Mouse (Mus musculus) left cerebral cortex, postnatal 25 days (tissue): ENCODE data around the gene Slc25a48. TPM values are rescaled to one million over a fixed set of nuclear protein-coding genes. Genes with fewer than 3 reads are reported as not detected.
A peak's percentile ranks its signal among the peaks of the same experiment; 100 is the strongest.

ENCODE experiments used
- DNase-seq, 2 experiments: peaks; one replicate each; pipeline ENCODE4 v3.0.0; 2022; ENCODE audit warnings: low spot score in 2 of 2, mixed read lengths in 1 of 2
- intact Hi-C: fragments of 180-260 bp; cut with DNase I; formaldehyde crosslinking; loops from one replicate; pipeline ENCODE4 v1.15.1; 2025
- total RNA-seq, 2 experiments: library from RNA; stranded (reverse); gene quantifications; 2 replicates each; pipeline ENCODE4 v1.2.3; 2021

Gene Slc25a48
- total RNA-seq, 2 experiments from 2014 or later, result 0.14 TPM; not detected in 1

DNA sequence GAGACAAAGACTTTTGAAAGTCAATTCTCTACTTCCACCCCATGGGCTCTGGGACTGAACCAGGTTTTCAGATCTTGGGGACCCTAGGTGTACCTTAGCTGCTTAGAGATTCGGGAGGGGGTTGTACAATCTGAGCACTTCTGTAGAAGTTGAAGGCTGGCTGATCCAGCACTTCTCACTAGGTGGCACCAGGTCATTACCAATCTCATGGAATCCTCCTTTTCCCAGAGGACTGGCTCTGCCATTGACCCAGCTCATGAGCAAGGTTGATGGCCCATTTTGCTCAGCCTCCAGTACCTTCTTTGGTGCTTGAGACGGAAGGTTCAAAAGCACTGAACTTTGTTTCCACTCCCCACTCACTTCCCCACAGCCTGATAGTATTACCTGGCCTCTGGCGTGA is 62.0 kb downstream of the Slc25a48 start:
- no peak for DNase-seq

DNA sequence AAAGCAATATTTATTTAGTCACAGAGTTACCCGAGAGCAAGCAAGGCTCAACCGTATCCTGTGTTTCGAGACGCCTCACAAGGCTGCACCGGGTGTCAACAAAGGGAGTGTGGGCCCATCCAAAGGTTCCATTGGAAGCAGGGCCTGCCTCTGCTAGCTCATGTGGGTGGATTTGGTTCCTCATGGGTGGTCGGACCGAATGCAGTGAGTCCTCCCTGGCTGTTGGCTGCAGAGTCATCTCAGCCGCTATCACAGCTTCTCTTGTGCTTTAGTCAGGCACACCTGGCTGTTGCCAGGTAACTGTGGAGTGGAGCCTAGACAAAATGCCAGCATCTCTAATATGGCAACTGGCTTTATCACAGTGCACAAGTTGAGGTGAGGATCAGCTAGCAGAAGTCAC is 62.5 kb downstream of the Slc25a48 start:
- intact Hi-C loops, result no loop called here

More for the DNA sequence above, 62.0 kb downstream of the Slc25a48 start:
- intact Hi-C loops, result no loop called here

DNA sequence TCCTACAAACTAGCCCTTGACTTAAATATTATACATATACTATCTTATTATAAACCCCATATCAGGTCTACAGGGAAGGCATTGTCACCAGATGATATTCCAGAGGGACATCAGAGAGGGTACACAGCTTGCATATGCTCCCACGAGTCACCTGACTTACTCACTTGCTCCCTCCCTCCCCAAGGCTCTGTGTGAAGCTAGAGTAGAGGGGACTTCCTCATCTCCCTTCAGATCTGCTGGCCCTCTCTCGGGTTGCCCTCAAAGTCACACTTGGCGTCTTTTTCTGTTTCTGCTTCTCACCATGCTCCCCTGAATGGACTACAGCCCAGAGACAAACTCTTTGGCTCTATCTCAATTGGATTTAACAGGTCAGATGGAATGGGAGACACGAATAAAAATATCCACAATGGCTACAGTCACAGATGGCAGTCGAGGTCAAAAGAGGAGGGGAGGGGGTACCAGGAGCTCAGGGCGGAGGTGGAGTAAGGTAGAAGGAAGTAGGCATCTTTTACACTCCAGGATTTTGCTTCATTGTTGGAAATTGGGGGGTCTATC is 63.8 kb downstream of the Slc25a48 start:
- no peak for DNase-seq
- intact Hi-C loops, result no loop called here

More for the DNA sequence above, 62.5 kb downstream of the Slc25a48 start:
- DNase-seq, result no peak

DNA sequence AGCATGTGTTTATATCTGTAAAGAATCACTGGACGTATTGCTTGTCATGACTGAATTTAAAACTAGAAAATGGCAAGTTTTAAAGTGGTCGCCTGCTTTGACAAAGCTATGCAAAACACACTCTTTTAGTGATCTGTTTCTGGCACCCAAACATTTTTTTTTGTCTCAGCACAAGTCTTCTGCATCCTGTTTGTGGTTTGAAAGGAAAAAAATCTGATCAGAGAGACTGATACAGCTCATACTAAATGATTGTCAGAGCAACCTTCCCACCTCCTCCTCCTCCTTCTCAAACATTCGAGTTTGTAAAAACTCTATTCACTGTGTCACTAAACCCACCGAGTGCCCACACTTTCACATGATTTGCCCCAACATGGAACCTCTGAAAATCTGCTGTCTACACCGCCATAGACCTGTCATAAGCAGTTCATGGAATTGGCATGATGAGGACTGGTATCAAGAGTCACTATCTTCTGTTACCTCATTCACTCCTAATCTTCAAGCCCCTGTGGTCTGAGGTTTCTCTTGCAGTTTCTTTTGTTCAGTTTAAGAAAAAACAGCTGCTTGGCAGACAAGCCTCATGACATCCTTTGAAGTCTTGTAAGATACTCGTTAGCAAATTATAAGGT is 68.8 kb downstream of the Slc25a48 start:
- intact Hi-C loops, result no loop called here
- DNase-seq, result no peak

DNA sequence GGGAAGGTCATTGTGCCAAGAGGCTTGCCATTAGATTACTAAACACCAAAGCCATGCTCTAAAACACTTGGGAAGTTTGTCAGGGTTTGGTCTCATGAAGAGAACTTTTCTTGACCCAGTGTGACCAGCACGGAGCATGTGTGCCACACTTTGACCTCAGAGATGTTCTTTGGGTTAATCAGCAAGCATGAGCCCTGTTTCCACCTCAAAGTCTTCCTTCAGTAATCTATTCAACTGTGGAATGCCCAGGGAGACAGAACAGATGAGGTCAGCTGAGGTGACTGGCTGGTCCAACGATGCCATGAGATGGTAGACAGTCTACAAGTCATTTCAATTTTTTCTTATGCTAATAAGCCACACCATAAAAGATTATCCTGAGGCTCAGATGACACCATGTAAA is 71.6 kb downstream of the Slc25a48 start:
- DNase-seq, result no peak
- intact Hi-C loops, result no loop called here

DNA sequence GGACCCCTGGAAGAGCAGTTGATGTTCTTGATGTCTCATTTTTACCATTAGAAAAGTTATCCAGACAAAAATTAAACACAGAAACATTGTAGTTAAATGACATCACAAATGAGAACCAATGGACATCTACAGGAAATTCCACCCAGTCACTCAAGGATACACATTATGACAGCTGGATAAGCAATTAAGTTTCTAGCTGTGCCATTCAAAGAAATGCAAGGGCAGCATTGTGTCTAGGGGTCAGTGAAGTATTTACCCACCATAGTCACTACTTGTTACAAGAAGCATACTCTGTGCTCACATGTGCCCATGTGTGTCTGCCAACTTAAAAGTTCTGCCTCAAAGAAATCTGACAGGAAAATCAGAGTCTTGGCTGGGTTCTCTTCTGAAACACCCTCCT is 75.4 kb downstream of the Slc25a48 start:
- intact Hi-C loops, result no loop called here
- DNase-seq, result no peak

DNA sequence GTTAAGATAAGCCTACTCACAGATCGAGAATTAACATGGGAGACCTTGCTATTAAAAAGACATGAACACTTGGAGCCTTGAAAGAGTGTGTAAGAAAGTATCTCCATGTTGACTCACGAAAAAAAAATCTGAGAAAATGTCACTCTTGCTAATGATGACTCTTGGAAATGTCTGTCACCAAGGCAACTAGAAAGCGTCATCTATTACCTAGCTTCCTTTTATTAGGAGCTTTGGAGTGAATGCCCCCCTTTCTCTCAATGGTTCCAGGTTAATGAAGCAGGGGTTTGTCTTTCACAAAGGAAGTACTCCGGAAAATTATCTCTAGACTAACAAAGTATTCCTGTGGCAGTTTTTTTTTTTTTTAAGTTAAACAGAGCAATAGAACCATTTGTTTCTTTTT is 78.2 kb downstream of the Slc25a48 start:
- intact Hi-C loops, result no loop called here
- DNase-seq, result no peak

DNA sequence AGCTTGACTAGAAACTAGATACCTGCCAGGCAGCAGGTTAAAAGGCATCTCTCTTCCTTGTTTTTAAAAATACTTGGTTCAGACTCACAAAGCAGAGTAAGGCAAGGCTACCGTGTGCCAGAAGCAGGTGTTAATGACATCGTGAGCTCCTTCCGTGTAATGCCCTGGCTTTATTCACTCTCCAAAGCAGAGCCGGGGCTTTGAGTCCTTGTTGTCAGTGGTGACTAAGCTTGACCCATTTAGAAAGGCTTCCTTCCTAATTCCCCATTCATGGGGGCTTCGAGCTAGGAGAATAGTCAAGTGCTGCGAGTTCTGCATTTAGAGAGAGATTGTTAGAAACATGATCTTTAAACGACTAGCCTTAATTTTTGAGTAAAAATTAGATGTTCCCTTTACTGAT is 78.7 kb downstream of the Slc25a48 start:
- intact Hi-C loops, result no loop called here
- no peak for DNase-seq

DNA sequence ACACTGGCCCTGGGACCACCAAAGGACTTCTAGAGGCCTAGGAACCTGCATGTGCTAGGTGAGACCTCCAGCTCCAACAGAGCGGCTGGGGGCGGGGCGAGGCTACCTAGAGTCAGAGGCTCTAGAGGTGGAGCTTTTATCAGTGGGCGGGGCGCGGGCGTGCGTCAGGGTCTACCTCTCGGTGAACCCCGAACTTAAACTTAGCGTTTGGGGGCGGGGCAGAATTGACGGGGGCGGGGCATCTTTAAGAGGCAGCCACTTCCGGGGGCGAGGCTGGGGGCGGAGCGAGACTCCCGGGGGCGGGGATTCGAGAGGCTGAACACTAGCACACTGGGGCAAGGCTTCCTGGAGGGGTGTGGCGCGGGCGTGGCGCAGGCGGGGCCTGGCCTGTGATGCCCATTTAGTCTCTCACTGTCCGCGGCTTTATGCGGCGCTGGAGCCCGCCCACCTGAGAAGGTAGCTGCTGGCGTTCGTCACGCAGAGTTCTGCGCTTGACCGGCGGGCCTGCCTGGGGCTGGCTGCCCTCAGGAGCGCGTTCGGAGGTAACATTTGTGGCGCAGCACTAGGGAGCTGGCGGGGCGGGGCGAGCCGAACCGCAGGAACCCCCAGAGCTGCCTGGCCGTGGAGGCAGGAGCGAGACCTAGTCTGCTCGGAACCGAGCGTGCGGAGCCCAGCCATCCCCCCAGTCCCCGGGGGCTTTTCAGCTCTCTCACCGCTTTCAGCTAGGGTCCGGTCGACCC is 84.1 kb downstream of the Slc25a48 start, which contains the start of gene Fbxl21:
Gene Fbxl21 (plus strand): TSS at position 392 of the 740 bp plus-strand sequence.
- intact Hi-C loops, result no loop called here
- DNase-seq, result peak; percentile 88 to 94

DNA sequence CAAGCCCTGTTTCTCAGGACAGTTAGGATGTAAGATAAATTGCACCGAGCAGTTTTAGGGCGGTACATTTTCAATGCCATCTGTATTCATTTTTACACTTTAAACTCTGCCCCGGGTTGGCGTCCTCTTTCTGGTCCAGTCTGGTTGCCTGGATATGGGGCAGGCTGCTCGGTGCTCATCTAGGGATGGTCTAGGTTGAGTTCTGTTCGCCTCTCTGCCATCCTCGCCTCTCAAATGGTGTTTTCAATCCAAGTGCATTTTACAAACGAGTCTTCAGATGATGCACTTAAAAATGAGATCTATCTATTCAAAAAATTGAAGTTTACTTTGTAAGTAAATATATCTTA is 84.6 kb downstream of the Slc25a48 start:
- DNase-seq, result no peak
- intact Hi-C loops, result no loop called here

Other genes starting within 250 kb of the Slc25a48 start
- under 1 TPM; 0.18 to 0.34 TPM for gene Neurog1, start 186.2 kb upstream of the Slc25a48 start, total RNA-seq
- 100 to 1,000 TPM; 130 to 158 TPM for gene Cxcl14, start 141.8 kb upstream of the Slc25a48 start, total RNA-seq
- gene Gm3045, start 11.8 kb upstream of the Slc25a48 start, total RNA-seq, result not detected
- not detected for gene Il9, start 43.9 kb downstream of the Slc25a48 start, total RNA-seq
- 1 to 10 TPM; 4.0 to 7.3 TPM for gene Fbxl21, start 84.1 kb downstream of the Slc25a48 start, total RNA-seq
- not detected for gene Lect2, start 110.1 kb downstream of the Slc25a48 start, total RNA-seq
- 1 to 10 TPM; 3.8 to 4.1 TPM for gene Tgfbi, start 171.2 kb downstream of the Slc25a48 start, total RNA-seq